Mouse (Mus musculus): ENCODE measurements around the gene Nod1.

- no peak for TF ChIP-seq CTCF (IDR thresholded peaks at IDR 0.05; ENCODE audit: low read depth, low read length)
- TF ChIP-seq EP300 (IDR thresholded peaks at IDR 0.05; ENCODE audit: insufficient read depth, low read depth, low read length) = peak; percentile 42; the same call in 1 of the 2 replicates
Measured at GRCm38 (mm10) chr6:54964755-54965154, 7.7 kb downstream of the Nod1 start.
